Mouse (Mus musculus): ENCODE data around the gene Pld5.

Gene Pld5

GRCm38 (mm10) chr1:176274667-176275610 lies at the start of gene Pld5:
Pld5 (minus strand) TSS chr1:176275312.
- no peak for DNase-seq (ENCODE audit: low spot score in 2 of 2)

GRCm38 (mm10) chr1:176315063-176315462 lies 40.0 kb upstream of the Pld5 start:
- DNase-seq (ENCODE audit: low spot score in 2 of 2) = no peak

GRCm38 (mm10) chr1:176310174-176310573 lies 35.1 kb upstream of the Pld5 start:
- no peak for DNase-seq (ENCODE audit: low spot score in 2 of 2)

- DNase-seq (ENCODE audit: low spot score in 2 of 2) = no peak
Measured at GRCm38 (mm10) chr1:176289396-176289795, 14.3 kb upstream of the Pld5 start.

- DNase-seq (ENCODE audit: low spot score in 2 of 2) = no peak
Measured at GRCm38 (mm10) chr1:176275611-176275980, 484 bp upstream of the Pld5 start.

GRCm38 (mm10) chr1:176248717-176249030 lies 26.4 kb downstream of the Pld5 start:
- no peak for DNase-seq (ENCODE audit: low spot score in 2 of 2)

GRCm38 (mm10) chr1:176247885-176248716 lies 27.0 kb downstream of the Pld5 start:
- DNase-seq (ENCODE audit: low spot score in 2 of 2) = no peak

- DNase-seq (ENCODE audit: low spot score in 2 of 2) = no peak
Measured at GRCm38 (mm10) chr1:176239199-176239598, 35.9 kb downstream of the Pld5 start.

- no peak for DNase-seq (ENCODE audit: low spot score in 2 of 2)
Measured at GRCm38 (mm10) chr1:176223794-176224193, 51.3 kb downstream of the Pld5 start.

GRCm38 (mm10) chr1:176223196-176223595 lies 51.9 kb downstream of the Pld5 start:
- no peak for DNase-seq (ENCODE audit: low spot score in 2 of 2)

GRCm38 (mm10) chr1:176218217-176218616 lies 56.9 kb downstream of the Pld5 start:
- no peak for DNase-seq (ENCODE audit: low spot score in 2 of 2)

GRCm38 (mm10) chr1:176213645-176214221 lies 61.4 kb downstream of the Pld5 start:
- no peak for DNase-seq (ENCODE audit: low spot score in 2 of 2)

- DNase-seq (ENCODE audit: low spot score in 2 of 2) = no peak
Measured at GRCm38 (mm10) chr1:176212922-176213644, 62.0 kb downstream of the Pld5 start.

GRCm38 (mm10) chr1:176210803-176211202 lies 64.3 kb downstream of the Pld5 start:
- DNase-seq (ENCODE audit: low spot score in 2 of 2) = no peak

- DNase-seq (ENCODE audit: low spot score in 2 of 2) = no peak
Measured at GRCm38 (mm10) chr1:176208014-176208413, 67.1 kb downstream of the Pld5 start.

- no peak for DNase-seq (ENCODE audit: low spot score in 2 of 2)
Measured at GRCm38 (mm10) chr1:176202360-176202759, 72.8 kb downstream of the Pld5 start.

- DNase-seq (ENCODE audit: low spot score in 2 of 2) = no peak
Measured at GRCm38 (mm10) chr1:176197036-176197766, 77.9 kb downstream of the Pld5 start.

GRCm38 (mm10) chr1:176196341-176196740 lies 78.8 kb downstream of the Pld5 start:
- DNase-seq (ENCODE audit: low spot score in 2 of 2) = no peak

- DNase-seq (ENCODE audit: low spot score in 2 of 2) = no peak
Measured at GRCm38 (mm10) chr1:176194727-176195126, 80.4 kb downstream of the Pld5 start.

- no peak for DNase-seq (ENCODE audit: low spot score in 2 of 2)
Measured at GRCm38 (mm10) chr1:176183991-176184390, 91.1 kb downstream of the Pld5 start.

- DNase-seq (ENCODE audit: low spot score in 2 of 2) = no peak
Measured at GRCm38 (mm10) chr1:176174971-176175370, 100.1 kb downstream of the Pld5 start.

Data from natural killer cell, adult 2 months (primary cell).